Mouse (Mus musculus): ENCODE measurements around the gene Ncstn.

GRCm38 (mm10) chr1:172082899-172083445, 377 bp upstream of the Ncstn start:
- TF ChIP-seq CTCF (conservative IDR thresholded peaks at IDR 0.05; ENCODE audit: insufficient read depth, insufficient read length, low read depth, low read length) (no peak), POLR2A (IDR thresholded peaks at IDR 0.05; ENCODE audit: low read depth, low read length) (no peak)
